Mouse (Mus musculus) intestine, embryonic 16.5 days (tissue): ENCODE measurements around the gene Gpha2. TPM values are rescaled to one million over a fixed set of nuclear protein-coding genes. Genes with fewer than 3 reads are reported as not detected.

ENCODE experiments used
- ATAC-seq: fragments of 200-750 bp; cut with Nextera tagmentation; 2 replicates; pipeline ENCODE4 v1.8.0; 2017; ENCODE audit warnings: moderate TSS enrichment, moderate library complexity
- H3K27ac ChIP-seq: fragments of 300-500 bp; sonication (generic); 2 replicates; pipeline ENCODE4 v1.5.1; 2014; ENCODE audit warnings: mild to moderate bottlenecking, low read length
- H3K27me3 ChIP-seq: fragments of 300-500 bp; sonication (generic); replicated peaks from 2 replicates; pipeline ENCODE4 v1.6.1; 2014; ENCODE audit warnings: low read length, control low read depth, mixed read lengths; ENCODE audit not compliant: control insufficient read depth, insufficient read depth
- H3K36me3 ChIP-seq: fragments of 300-500 bp; sonication (generic); 2 replicates; pipeline ENCODE4 v1.6.1; 2014; ENCODE audit warnings: low read length, control low read depth; ENCODE audit not compliant: control insufficient read depth, insufficient read depth
- H3K4me1 ChIP-seq: fragments of 300-500 bp; sonication (generic); 2 replicates; pipeline ENCODE4 v1.6.1; 2014; ENCODE audit warnings: low read length, control low read depth, mixed read lengths; ENCODE audit not compliant: control insufficient read depth, insufficient read depth
- H3K4me2 ChIP-seq: fragments of 300-500 bp; sonication (generic); 2 replicates; pipeline ENCODE4 v1.6.1; 2014; ENCODE audit warnings: low read depth, low read length, control low read depth
- H3K4me3 ChIP-seq: fragments of 300-500 bp; sonication (generic); 2 replicates; pipeline ENCODE4 v1.5.1; 2014; ENCODE audit warnings: mild to moderate bottlenecking, low read length
- H3K9ac ChIP-seq: fragments of 300-500 bp; sonication (generic); 2 replicates; pipeline ENCODE4 v1.6.1; 2014; ENCODE audit warnings: low read depth, low read length
- H3K9me3 ChIP-seq: fragments of 300-500 bp; sonication (generic); 2 replicates; pipeline ENCODE4 v1.6.1; 2016; ENCODE audit warnings: low read length, control low read depth; ENCODE audit not compliant: control insufficient read depth
- WGBS: fragments of 180-500 bp; shearing (Covaris S2); extraction: QIAGEN DNeasy Blood & Tissue Kit; methylation state at CpG from one replicate; pipeline ENCODE4 v1.1.7; 2014; 5-methylcytosine and 5-hydroxymethylcytosine counted together
- polyA plus RNA-seq: library from polyadenylated mRNA; unstranded; fragments of >200 nt; fragmentation: Nextera tagmentation; extraction: Ambion mirVana; gene quantifications from 2 replicates; pipeline ENCODE4 v1.2.1, GENCODE M21; 2015

The Gpha2 gene
- polyA plus RNA-seq, 1 experiment from 2014 or later: 0.23 TPM

GRCm38 (mm10) chr19:6238740-6239139 lies 12.6 kb downstream of the Gpha2 start:
- Histone ChIP-seq H3K9ac (no peak overlapping the region), H3K9me3 (no peaks in the 10 kb centered on the region), H3K4me3 (no peak overlapping the region), H3K27ac (no peak overlapping the region), H3K36me3 (no peaks in the 10 kb centered on the region), H3K27me3 (no peaks in the 10 kb centered on the region), H3K4me2 (no peak overlapping the region), H3K4me1 (peaks cover 35% of the 10 kb centered on the region)
- ATAC-seq: no peak

- ATAC-seq: no peak
- Histone ChIP-seq H3K4me2 (no peak overlapping the region), H3K9ac (no peak overlapping the region), H3K4me3 (no peak overlapping the region), H3K27ac (no peak overlapping the region), H3K27me3 (no peaks in the 10 kb centered on the region), H3K9me3 (no peaks in the 10 kb centered on the region), H3K4me1 (peaks cover 23% of the 10 kb centered on the region), H3K36me3 (0 out of 2 replicates have a peak, but pooled peaks cover 3% of the 10 kb centered on the region)
- WGBS: 33% methylated on average over 1 of the region's 1 CpGs
Observed at GRCm38 (mm10) chr19:6240136-6240535, 14.0 kb downstream of the Gpha2 start.

GRCm38 (mm10) chr19:6240725-6241124 lies 14.5 kb downstream of the Gpha2 start:
- peak overlapping the region; percentile 33; the same call in 1 of the 2 replicates for H3K4me2 ChIP-seq
- ATAC-seq: no peak
- H3K4me3 ChIP-seq: no peak overlapping the region
- H3K27ac ChIP-seq: peak overlapping the region; percentile 37; the same call in 1 of the 2 replicates
- WGBS: 30% methylated on average over 5 of the region's 5 CpGs
- peak overlapping the region; percentile 21; the same call in 1 of the 2 replicates for H3K9ac ChIP-seq
- no peaks in the 10 kb centered on the region for H3K27me3 ChIP-seq
- peaks cover 23% of the 10 kb centered on the region for H3K4me1 ChIP-seq
- H3K36me3 ChIP-seq: peaks cover 7% of the 10 kb centered on the region; the same call in 1 of the 2 replicates
- no peaks in the 10 kb centered on the region for H3K9me3 ChIP-seq

- H3K27me3 ChIP-seq: no peaks in the 10 kb centered on the region
- peaks cover 21% of the 10 kb centered on the region for H3K4me1 ChIP-seq
- H3K9me3 ChIP-seq: no peaks in the 10 kb centered on the region
- peak; percentile 94 for ATAC-seq
- under 1% methylated on average over 55 of the region's 55 CpGs for WGBS
- H3K27ac ChIP-seq: peak within 1 kb of the TSS; percentile 75
- peak within 1 kb of the TSS; percentile 87 for H3K9ac ChIP-seq
- H3K36me3 ChIP-seq: peaks cover 11% of the 10 kb centered on the region; the same call in 1 of the 2 replicates
- H3K4me2 ChIP-seq: peak within 1 kb of the TSS; percentile 72
- H3K4me3 ChIP-seq: peak within 1 kb of the TSS; percentile 81
Observed at GRCm38 (mm10) chr19:6241274-6242107, 15.3 kb downstream of the Gpha2 start, which contains the start of gene Atg2a. Atg2a (plus strand) TSS chr19:6241668.

- peak overlapping the region; percentile 81 for H3K4me3 ChIP-seq
- peak overlapping the region; percentile 87 for H3K9ac ChIP-seq
- H3K36me3 ChIP-seq: peaks cover 12% of the 10 kb centered on the region; the same call in 1 of the 2 replicates
- no peaks in the 10 kb centered on the region for H3K27me3 ChIP-seq
- H3K9me3 ChIP-seq: no peaks in the 10 kb centered on the region
- peaks cover 20% of the 10 kb centered on the region for H3K4me1 ChIP-seq
- H3K27ac ChIP-seq: peak overlapping the region; percentile 75
- H3K4me2 ChIP-seq: peak overlapping the region; percentile 72
- WGBS: 0% methylated on average over 4 of the region's 4 CpGs
- peak; percentile 42 for ATAC-seq
Observed at GRCm38 (mm10) chr19:6242281-6242680, 16.1 kb downstream of the Gpha2 start.

GRCm38 (mm10) chr19:6243226-6243625 lies 17.0 kb downstream of the Gpha2 start:
- peaks cover 20% of the 10 kb centered on the region for H3K4me1 ChIP-seq
- peaks cover 18% of the 10 kb centered on the region for H3K36me3 ChIP-seq
- WGBS: 78% methylated on average over 5 of the region's 5 CpGs
- H3K27ac ChIP-seq: no peak overlapping the region
- ATAC-seq: no peak
- H3K27me3 ChIP-seq: no peaks in the 10 kb centered on the region
- no peak overlapping the region for H3K4me3 ChIP-seq
- H3K4me2 ChIP-seq: no peak overlapping the region
- peak overlapping the region; percentile 33; the same call in 1 of the 2 replicates for H3K9ac ChIP-seq
- no peaks in the 10 kb centered on the region for H3K9me3 ChIP-seq

GRCm38 (mm10) chr19:6245806-6246205 lies 19.6 kb downstream of the Gpha2 start:
- no peak overlapping the region for H3K9ac ChIP-seq
- H3K36me3 ChIP-seq: peaks cover 18% of the 10 kb centered on the region
- no peak for ATAC-seq
- H3K27me3 ChIP-seq: no peaks in the 10 kb centered on the region
- H3K4me1 ChIP-seq: peaks cover 15% of the 10 kb centered on the region
- no peak overlapping the region for H3K27ac ChIP-seq
- no peak overlapping the region for H3K4me3 ChIP-seq
- 61% methylated on average over 1 of the region's 1 CpGs for WGBS
- H3K9me3 ChIP-seq: no peaks in the 10 kb centered on the region
- H3K4me2 ChIP-seq: no peak overlapping the region

GRCm38 (mm10) chr19:6247526-6248300 lies 21.5 kb downstream of the Gpha2 start:
- WGBS: 92% methylated on average over 29 of the region's 29 CpGs
- no peak overlapping the region for H3K4me2 ChIP-seq
- no peak overlapping the region for H3K27ac ChIP-seq
- ATAC-seq: no peak
- peaks cover 10% of the 10 kb centered on the region for H3K4me1 ChIP-seq
- no peak overlapping the region for H3K9ac ChIP-seq
- no peaks in the 10 kb centered on the region for H3K9me3 ChIP-seq
- peaks cover 26% of the 10 kb centered on the region for H3K36me3 ChIP-seq
- H3K27me3 ChIP-seq: no peaks in the 10 kb centered on the region
- no peak overlapping the region for H3K4me3 ChIP-seq

- Histone ChIP-seq H3K9me3 (no peaks in the 10 kb centered on the region), H3K36me3 (peaks cover 28% of the 10 kb centered on the region), H3K9ac (no peak overlapping the region), H3K27ac (no peak overlapping the region), H3K27me3 (no peaks in the 10 kb centered on the region), H3K4me3 (no peak overlapping the region), H3K4me2 (no peak overlapping the region), H3K4me1 (no peaks in the 10 kb centered on the region)
- no peak for ATAC-seq
- WGBS: 86% methylated on average over 4 of the region's 4 CpGs
Observed at GRCm38 (mm10) chr19:6253021-6253420, 26.8 kb downstream of the Gpha2 start.
